Mouse (Mus musculus) left cerebral cortex, postnatal 10 days (tissue): ENCODE measurements around the gene Atp8a2. TPM values are rescaled to one million over a fixed set of nuclear protein-coding genes. Genes with fewer than 3 reads are reported as not detected.
"Not testable (repeated sequence)": the region's sequence is repeated elsewhere in the genome, so short reads cannot be mapped to it uniquely, and the experiment has no call there.

Source experiments
- DNase-seq, 2 experiments: peaks; one replicate each; pipeline ENCODE4 v3.0.0; 2021 to 2022; ENCODE audit warnings: low spot score in 2 of 2, mixed read lengths in 1 of 2; ENCODE audit errors: extremely low spot score in 1 of 2
- intact Hi-C: fragments of 180-260 bp; cut with DNase I; formaldehyde crosslinking; loops from one replicate; pipeline ENCODE4 v1.15.1; 2025
- total RNA-seq, 2 experiments: library from RNA; stranded (reverse); gene quantifications; 2 replicates each; pipeline ENCODE4 v1.2.3; 2021

Gene Atp8a2
- total RNA-seq, 2 experiments from 2014 or later: 80.4 to 81.2 TPM

DNA sequence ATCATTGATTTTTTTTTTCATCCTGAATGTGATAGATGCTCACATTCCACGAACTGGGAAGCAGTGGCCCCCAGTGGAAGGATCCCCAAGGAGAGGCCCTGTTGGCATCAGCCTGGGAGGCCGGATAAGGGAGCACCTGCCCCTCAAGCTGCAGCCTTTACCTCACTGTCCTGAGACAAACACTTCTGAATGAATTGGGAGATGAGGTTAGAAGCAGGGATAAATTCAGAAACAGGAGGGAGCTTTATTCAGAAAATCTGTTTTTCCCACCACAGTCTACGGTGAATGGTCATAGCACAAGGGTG is 376.9 kb downstream of the Atp8a2 start:
- intact Hi-C loops: no loop called here

DNA sequence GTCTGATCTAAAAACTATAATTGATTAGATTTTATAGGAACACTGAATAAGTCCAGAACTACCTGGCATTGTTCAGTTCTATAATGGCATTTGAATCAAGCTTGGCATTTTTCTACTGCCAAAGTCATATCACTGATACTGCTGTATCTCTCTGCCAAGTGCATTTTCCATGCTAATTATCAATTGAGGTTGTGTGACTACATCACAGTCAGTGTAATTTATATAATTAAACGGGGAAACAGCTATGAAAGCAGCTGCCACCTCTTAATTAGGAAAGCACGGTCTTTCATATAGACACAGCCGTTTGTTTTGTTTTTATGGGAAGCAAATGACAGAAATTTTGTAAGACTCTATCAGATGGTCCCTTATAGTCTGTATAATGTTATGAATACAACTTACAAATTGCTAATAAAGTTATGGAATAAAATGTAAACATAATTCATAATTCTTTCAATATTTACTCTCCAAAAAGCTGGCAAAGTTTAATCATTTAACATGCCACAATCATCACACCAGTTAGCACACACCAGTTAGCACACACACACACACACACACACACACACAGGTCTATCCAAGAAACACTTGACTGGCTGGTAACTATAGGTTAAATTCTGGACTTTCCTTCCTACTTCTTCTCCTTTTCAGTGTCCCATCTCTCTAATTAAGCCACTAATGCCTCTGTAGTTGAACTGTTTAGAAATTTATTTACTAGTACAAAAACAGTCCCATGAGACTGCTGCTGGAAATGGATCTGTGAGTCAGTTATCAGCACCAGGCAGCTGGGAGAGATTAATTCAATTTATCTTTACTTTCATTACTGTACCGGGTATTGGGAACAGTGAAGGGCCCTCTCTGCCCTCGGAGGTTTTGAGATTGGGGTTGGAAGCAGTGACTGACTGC is 377.5 kb downstream of the Atp8a2 start:
- intact Hi-C loops: no loop called here
- no peak for DNase-seq

More for the DNA sequence above, 376.9 kb downstream of the Atp8a2 start:
- DNase-seq: no peak

- DNase-seq, intact Hi-C loops: not testable (repeated sequence)
Measured at GRCm38 (mm10) chr14:59810316-59810715, 386.7 kb downstream of the Atp8a2 start.

DNA sequence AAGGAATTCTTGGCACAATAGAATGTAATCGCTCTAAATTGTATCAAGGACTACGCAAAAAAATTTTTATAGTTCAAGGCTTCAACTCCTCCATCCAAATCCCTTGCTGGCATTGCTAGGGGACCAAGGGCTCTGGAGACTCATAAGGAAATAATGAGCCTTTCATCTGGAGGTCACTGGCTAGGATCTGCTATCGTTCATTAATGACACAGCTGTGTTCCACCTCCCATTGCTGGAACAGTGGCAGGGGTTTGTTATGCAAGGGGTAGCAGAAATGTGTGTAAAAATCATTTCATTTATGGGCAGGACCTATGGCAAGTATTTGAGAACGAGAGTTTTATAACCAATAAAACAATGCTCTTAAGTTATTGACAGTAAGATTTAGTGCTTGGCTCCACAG is 387.2 kb downstream of the Atp8a2 start:
- intact Hi-C loops: no loop called here
- no peak for DNase-seq

DNA sequence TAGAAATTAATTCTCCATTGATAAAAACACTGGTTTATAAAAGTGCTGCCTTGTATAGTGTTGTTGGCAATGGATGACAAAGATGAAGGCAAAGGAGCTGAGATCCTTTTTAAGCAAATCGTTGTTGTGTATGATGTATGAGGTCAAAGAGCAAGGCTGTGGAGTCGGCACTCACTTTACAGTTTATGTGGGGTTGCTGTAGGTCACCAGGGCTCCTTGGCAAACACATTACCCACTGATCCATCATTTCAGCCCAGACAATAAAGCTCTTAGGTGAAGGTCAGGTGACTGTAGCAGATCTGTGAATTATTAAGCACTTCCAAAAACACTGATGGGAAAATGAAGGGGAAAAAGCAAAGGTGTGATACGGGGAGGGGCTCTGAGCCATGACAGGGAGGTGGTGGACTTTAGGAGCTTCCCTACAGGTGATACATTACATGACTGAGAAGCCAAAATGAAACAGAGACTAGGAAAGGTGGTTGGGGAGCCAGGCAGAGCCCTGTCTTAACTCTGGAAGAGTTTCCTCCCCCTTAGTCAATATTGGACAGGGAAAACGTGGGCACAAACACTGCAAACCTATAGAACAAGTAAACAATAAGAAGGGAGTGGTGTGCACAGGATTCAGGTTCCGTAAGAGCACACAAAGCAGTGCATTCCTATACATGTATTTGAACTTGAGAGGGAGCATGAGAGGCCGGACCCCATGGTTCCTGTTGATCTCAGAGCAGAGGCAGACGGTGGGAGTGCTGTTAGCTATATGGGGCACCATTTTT is 389.3 kb downstream of the Atp8a2 start:
- no peak for DNase-seq
- intact Hi-C loops: no loop called here

GRCm38 (mm10) chr14:59806910-59807309 is 390.1 kb downstream of the Atp8a2 start:
- intact Hi-C loops: no loop called here
- peak in 1 of 2 experiments; percentile 30 for DNase-seq

DNA sequence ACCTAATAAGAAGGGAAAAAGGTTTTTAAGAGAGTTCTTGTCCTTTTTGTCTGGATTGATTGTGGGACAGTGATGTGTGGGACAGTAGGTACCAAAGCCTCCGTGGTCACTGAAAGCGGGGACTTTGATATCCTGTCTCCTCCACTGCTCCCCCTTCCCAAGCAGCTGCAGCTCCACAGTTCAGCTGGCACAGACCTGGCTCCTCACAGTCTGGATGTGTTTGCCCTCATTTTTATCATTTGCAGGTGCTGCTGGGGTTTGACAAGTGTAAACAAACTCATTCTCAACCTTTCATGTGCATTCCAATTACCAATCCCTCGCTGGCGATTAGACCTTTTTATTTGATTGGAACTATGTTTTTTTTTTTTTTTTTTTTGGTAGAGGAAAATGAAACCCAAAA is 390.8 kb downstream of the Atp8a2 start:
- intact Hi-C loops: no loop called here
- DNase-seq: no peak

DNA sequence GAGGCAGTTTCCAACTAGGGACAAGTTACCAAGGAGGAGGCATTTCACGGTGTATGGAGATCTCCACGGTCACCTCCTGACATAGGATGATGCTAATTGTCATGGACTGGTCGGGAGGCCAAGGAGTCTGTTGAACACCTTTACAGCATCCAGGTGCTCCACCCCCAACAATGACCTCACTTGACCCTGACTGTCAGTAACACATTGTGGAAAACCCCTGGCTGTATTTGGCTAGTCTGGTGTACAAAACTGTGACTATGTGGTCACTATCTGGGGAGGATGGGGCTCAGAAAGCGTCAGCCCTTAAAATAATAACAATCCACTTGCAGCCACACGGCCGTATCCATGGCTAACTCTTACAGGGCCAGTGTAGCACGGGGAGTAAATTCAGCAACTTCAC is 391.3 kb downstream of the Atp8a2 start:
- DNase-seq: no peak
- intact Hi-C loops: no loop called here

DNA sequence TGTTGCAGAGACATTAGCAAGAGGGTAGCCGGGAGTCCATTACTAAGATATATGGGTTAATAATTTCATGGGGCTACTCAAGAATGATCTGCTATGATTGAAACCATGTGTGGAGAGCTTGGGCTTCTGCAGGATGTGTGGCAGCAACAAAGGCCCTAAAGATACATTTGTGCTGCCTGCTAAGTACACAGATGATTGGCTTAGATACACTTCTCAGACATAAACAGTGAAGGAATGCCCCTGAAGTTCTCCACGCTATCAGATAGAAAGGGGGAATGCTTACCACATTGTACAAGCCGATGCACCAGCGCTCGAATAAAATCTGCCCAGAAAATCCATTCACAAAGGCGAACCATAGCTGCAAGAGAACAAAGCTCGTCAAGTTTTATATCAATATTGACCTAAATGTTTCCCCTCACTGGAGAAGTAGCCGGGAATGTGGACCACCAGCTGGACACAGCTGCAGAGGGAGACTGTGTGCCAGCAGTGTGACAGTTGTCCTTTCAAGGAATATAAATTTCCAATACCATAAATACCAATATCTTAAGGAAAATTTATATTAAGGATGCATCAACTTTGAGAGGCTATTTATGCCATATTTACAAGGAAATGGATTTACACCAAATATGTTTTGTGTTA is 394.9 kb downstream of the Atp8a2 start:
- intact Hi-C loops: no loop called here
- no peak for DNase-seq

DNA sequence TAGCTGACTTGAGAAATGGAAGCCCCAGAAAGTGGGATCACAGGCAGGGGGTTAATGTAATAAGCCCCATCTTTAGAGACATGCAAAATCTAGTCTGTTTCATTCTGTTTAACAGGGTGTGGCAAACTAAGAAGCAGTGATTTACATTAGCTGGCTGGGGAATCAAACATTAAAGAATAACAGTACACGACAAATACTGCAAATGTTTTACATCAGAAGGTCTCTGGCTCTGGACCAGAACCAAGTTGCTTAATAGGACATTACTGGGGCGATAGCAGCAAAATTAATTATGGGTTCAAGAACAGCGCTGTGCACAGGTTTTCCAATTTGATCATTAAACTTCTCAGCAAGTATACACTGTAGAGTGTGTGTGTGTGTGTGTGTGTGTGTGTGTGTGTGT is 397.5 kb downstream of the Atp8a2 start:
- intact Hi-C loops: no loop called here
- no peak for DNase-seq

DNA sequence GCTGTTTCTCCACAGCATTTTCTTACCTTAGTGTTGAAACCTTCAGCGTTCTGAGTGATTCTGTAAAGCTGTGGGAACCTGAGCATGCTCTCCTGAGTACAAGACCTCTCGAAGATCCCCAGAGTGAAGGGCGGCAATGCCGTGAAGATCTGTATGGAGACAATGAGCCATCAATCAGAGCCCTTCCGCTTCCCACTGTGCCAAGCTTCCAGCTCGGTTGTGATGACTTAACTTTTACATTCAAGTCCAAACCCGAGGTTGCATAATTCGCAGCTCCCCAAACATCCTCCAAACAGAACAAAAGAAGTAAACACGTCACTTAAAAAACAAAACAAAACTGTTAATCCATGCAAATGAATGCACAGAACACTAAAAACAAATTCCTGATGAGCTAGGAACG is 403.1 kb downstream of the Atp8a2 start:
- DNase-seq: no peak
- intact Hi-C loops: no loop called here

GRCm38 (mm10) chr14:59783348-59784341 is 413.3 kb downstream of the Atp8a2 start:
- DNase-seq: no peak
- intact Hi-C loops: no loop called here

- DNase-seq: no peak
- intact Hi-C loops: no loop called here
Measured at GRCm38 (mm10) chr14:59780391-59780790, 416.6 kb downstream of the Atp8a2 start.

DNA sequence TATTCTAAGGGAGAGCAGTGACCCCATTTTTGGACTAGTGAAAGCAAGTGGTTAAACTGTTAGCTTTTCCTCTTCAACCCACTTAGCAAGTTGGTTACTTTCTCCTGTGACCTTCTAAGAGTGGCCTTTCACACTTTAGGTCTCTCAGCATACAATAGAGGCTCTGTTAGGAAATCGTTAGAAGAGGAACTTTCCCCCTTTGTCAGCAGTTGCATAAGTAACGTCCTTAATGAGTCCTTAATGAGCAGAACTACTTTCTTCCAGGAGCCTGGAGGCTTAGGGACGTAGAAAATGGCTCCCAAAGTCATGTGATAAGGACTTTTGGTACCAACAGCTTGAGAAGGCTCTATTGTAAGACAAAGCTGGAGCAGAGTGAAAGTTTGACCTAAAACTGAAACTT is 434.8 kb downstream of the Atp8a2 start:
- intact Hi-C loops: no loop called here
- no peak for DNase-seq

DNA sequence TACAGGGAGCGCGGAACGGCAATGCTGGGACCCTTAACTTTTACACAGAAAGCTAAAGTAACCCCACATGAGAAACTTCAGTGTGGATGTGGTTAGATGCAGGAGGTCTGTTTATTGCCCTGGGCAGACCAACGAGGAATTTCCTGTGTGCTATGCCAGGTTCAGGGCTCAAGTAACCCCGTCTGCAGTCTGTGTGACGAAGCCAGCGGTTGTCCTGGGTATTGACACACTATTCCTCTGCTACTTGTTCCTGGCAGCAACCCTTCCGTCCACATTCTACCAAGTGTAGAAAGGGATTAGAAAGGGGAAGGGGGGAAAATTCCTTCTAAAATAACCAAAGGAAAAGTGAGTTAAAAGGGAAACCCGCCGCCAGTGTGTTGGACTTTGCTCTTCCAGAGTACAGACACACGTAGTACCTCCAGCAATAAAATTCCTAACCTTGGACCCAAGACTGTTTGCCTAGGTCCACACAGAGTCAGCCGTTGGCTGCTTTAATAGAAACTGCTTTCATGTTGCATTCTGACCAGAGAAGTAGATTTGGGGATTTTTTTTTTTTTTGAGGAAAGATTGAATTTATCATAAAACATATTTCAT is 437.0 kb downstream of the Atp8a2 start:
- intact Hi-C loops: no loop called here
- no peak for DNase-seq

DNA sequence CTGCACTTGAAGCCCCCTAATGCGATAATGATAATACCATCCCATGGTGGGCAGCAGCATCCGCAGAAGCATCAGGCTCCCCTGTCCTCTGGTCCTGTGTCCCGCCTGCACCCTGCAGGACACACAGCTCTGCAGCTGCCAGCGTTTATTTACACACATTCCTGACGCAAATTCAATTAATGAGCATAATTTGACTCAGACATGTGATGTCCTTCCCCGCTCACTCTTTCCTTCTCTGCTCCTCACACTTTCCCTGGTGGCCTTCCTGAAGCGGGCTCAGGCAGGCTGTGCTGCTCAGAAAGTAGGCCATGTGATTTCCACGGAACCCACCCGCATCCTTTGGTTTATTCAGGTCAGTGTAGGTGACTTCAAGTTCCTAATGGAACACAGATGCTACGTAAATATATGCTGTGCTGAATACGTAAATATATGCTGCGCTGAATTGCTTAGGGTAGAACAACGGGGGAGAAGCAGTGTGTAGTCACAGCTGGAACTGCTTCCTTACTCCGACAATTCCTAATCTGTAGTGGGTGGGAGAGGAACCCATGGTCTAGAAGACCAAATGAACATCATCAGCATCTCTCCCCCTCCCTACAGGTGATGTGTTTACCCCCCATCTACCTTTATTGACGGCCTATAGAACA is 437.7 kb downstream of the Atp8a2 start:
- DNase-seq: no peak
- intact Hi-C loops: no loop called here

DNA sequence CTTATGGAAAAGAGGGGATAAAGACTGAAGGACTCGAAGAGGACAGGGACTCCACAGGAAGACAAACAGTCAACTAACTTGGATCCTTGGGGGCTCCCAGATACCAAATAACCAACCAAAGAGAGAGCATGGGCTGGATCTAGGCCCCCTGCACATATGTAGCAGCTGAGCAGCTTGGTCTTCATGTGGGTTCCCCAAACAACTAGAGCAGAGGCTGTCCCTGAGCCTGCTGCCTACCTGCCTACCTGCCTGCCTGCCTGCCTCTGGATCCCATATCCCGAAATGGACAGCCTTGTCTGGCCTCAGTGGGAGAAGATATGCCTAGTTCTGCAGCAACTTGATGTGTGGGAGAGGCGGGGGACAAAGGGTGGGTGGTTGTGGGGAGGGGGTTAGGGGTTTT is 444.6 kb downstream of the Atp8a2 start:
- intact Hi-C loops: no loop called here
- no peak for DNase-seq

GRCm38 (mm10) chr14:59750005-59750404 is 447.0 kb downstream of the Atp8a2 start:
- intact Hi-C loops: no loop called here

More at GRCm38 (mm10) chr14:59750005-59750404, 447.0 kb downstream of the Atp8a2 start:
- no peak for DNase-seq
